Mouse (Mus musculus): Measurements from ENCODE around the gene Plxna4.

The Plxna4 gene

DNA sequence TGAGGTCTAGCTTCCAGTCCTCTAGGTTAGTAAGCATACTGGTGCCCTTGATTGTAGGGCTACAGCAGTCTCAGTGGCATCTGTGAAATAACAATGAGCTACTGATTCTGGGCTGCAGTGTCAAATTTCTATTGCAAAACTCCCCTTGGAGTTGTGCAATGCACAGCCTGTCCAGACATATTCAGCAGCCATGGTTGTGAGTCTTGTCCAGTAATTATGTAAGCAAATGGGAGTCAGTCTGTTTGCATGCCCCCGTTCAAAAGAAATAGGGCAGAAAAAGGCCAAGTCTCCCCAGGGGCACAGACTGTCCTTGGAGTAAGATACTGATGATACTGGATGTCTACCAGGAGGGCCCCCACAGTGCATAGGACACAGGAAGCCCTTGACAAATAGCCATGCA is 420.3 kb downstream of the Plxna4 start:
- CTCF ChIA-PET: no interaction called here

DNA sequence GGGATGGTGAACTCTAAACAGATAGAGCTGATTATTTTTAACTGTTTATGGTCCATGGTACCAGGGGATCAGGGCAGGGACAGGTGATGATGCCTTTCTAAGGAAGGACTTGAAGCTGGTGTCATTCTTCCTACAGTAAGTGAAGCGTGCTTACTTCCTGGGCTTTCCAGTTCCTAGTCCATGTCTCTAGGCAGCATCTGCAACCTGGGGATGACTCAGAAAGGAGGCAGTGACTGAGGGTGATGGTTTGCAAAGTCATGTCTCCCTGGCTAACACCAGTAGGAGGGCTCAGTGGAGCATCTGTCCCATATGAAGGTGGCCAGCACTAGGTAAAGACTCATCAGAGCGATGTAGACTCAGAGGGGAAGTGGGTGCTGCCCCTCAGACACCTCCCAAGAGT is 427.6 kb downstream of the Plxna4 start:
- CTCF ChIA-PET: no interaction called here

DNA sequence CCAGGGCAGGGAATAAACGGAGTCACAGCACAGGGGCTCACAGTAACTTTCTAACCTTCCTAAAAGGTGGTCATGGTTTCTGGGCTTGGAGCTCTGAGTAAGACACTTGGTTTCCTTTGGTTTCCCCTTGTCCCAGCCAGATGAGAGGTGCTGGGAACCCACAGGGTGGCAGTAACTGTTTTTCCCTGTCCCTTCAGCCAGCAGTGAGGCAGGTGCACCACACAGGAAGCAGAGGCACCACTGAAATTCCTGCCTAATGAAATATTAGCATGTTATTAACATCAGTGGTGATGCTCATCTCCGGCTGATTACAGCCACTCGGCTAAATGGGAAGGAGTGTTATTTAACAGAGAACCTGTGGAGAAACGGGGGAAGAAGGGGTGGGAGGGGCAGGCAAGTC is 428.1 kb downstream of the Plxna4 start:
- CTCF ChIA-PET: no interaction called here

GRCm38 (mm10) chr6:32158347-32158746 is 429.6 kb downstream of the Plxna4 start:
- CTCF ChIA-PET: no interaction called here

- CTCF ChIA-PET: no interaction called here
Measured at GRCm38 (mm10) chr6:32153170-32153569, 434.8 kb downstream of the Plxna4 start.

- CTCF ChIA-PET: no interaction called here
Measured at GRCm38 (mm10) chr6:32150836-32151235, 437.2 kb downstream of the Plxna4 start.

DNA sequence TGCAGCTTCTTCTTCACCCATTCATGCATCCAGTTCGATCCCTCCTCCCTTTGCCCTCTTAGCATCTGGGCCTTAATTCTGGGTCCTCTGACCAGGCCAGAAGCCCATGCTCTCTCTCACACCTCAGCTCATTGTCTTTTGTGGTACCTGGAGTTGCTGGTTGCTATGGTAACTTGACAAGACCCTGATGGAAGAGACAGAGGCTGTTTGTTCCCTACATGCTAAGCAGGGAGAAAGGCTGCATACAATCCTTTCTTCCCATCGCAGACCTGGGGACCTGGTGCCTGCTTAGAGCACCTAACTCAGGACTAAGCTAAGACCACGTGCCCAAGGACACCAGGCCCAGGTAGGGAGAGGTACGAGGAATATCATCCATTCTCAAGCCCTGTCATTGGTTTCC is 443.2 kb downstream of the Plxna4 start:
- CTCF ChIA-PET: no interaction called here

GRCm38 (mm10) chr6:32139537-32139936 is 448.5 kb downstream of the Plxna4 start:
- CTCF ChIA-PET: no interaction called here

DNA sequence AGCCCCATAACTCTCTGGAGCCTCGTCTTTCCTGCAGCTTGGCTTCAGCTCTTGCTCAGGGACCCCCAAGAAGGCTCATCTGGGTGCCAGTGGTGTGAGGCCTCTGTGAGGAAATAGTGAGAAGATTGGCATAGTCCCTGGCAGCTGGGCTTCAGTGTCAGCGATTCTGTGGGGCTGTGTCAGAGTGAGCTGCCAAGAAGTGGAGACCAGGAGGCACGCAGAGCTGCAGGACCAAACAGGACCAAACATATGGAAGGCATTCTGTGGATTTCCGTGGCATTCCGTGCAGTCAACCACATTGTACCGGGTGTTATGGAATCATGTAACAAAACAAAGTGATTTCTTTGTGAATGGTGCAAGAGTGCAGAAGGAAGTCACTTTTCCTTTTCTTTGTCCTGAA is 461.1 kb downstream of the Plxna4 start:
- CTCF ChIA-PET: no interaction called here

DNA sequence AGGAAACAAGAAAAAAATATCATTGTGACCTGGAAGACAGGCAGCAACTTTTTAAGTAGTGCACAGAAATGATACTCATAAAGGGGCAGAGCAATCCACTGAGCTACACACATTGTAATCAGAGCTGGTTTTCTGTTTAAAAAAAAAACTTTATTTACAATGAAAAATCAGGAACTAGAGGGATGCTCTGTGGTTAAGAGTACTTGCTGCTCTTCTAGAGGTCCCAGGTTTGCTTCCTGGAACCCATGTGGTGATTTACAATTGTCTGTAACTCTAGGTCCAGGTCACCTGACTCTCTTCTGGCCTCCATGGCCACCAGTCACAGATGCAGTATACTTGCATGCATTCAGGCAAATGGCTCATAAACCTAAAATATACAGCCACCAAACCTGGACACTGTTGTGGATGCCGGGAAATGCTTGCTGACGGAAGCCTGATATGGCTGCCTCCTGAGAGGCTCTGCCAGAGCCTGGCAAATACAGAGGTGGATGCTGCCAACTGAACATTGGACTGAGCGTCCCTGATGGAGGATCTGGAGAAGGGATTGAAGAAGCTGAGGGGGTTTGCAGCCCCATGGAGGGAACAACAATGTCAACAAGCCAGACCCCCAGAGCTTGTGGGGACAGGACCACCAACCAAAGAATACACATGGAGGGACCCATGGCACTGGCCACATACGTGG is 465.3 kb downstream of the Plxna4 start:
- CTCF ChIA-PET: no interaction called here

DNA sequence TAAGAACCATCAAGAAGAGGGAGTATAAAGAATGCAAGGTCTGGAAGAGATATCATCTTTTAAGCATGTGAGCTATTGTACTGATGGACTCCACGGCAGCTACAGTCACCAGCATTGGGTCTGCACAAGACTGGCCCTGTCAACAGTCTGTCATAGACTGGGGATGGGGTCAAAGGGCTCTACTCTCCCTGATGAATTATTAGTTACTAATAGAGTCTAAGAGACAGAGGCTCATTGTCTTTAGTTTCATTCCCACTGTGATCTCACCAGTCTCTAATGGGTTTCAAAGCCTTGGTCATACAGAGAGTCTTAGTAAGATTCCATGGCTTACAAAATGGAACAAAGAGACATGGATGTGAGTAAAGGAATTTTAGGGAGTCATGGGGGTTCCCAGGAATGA is 467.1 kb downstream of the Plxna4 start:
- CTCF ChIA-PET: no interaction called here

DNA sequence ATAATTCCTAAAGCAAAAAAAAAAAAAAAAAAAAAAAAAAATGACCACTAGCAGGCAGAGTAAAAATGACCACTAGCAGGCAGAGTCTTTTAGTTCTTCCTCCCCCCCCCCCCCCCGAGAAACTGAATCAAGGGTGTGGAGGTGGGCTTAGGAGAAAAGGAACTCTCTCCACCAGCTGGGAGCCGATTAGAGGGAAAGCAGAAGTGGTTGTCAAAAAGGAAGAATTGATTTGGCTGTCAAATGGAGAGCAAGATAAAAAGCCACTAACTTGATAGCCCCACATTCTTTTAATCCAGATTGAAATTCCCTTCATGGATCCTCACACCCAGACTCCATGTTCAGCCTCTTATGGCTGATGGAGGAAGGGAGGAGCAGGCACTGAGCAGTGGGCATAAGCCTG is 478.8 kb downstream of the Plxna4 start:
- CTCF ChIA-PET: no interaction called here

DNA sequence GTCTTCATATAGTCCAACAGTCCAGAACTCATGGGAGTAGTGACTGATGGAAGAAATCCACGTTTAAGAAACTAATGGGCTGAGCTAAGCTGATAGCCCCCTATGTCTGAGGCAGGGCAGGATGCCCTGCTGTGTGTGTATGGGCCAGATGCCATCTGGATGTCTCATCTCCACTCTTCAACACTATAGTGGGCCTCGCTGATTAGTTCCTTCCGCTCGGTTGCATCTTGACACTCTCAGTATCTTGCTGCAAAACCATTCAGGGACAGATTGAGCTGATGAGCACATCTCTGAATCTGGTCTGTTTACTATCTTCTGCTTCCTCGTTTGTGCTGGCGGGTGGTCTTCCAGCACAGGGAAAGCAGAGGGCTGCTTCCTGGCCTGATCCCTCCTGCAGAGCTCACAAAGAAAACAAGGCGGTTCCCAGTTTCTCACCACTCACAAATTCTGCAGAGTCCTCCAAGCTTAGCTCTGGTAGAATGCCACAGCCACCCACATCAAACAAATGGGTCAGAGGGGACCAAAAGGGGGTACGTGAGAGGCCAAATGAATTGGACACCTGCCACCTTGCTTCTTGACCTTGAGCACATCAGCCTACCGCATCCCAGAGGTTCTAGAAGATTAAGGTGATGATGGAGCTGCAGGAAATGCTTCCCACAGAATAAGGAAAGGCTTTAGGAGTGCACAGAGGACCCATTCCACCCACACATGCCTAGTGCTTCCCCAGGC is 482.3 kb downstream of the Plxna4 start:
- CTCF ChIA-PET: no interaction called here
